Mouse (Mus musculus) kidney, postnatal 0 days (tissue): ENCODE data around the gene Rgl1. TPM values are rescaled to one million over a fixed set of nuclear protein-coding genes. Genes with fewer than 3 reads are reported as not detected.

Experiments
- ATAC-seq: fragments of 200-750 bp; cut with Nextera tagmentation; replicated peaks from 2 replicates; pipeline ENCODE4 v1.8.0; 2017; ENCODE audit warnings: low read depth, moderate number of reproducible peaks, moderate TSS enrichment, moderate library complexity; ENCODE audit not compliant: low FRiP score
- DNase-seq: peaks from one replicate; pipeline ENCODE4 v3.0.0-alpha.2; 2016; ENCODE audit warnings: low spot score
- H3K27ac ChIP-seq: fragments of 300-500 bp; sonication (generic); 2 replicates; pipeline ENCODE4 v1.5.1; 2014; ENCODE audit warnings: mild to moderate bottlenecking
- H3K27me3 ChIP-seq: fragments of 300-500 bp; sonication (generic); 2 replicates; pipeline ENCODE4 v1.6.1; 2014; ENCODE audit warnings: low read length, mixed read lengths; ENCODE audit not compliant: insufficient read depth
- H3K36me3 ChIP-seq: fragments of 300-500 bp; sonication (generic); 2 replicates; pipeline ENCODE4 v1.6.1; 2014; ENCODE audit warnings: low read length, mixed read lengths; ENCODE audit not compliant: insufficient read depth
- H3K4me1 ChIP-seq: fragments of 300-500 bp; sonication (generic); replicated peaks from 2 replicates; pipeline ENCODE4 v1.6.1; 2014; ENCODE audit warnings: antibody characterized with exemption, low read length, mixed read lengths; ENCODE audit not compliant: insufficient read depth
- H3K4me2 ChIP-seq: fragments of 300-500 bp; sonication (generic); 2 replicates; pipeline ENCODE4 v1.6.1; 2014; ENCODE audit warnings: mild to moderate bottlenecking, low read length, moderate library complexity, mixed read lengths
- H3K4me3 ChIP-seq: fragments of 300-500 bp; sonication (generic); replicated peaks from 2 replicates; pipeline ENCODE4 v1.5.1; 2014; ENCODE audit warnings: low read depth, low read length
- H3K9ac ChIP-seq: fragments of 300-500 bp; sonication (generic); 2 replicates; pipeline ENCODE4 v1.6.1; 2014; ENCODE audit warnings: low read depth, low read length
- H3K9me3 ChIP-seq: fragments of 300-500 bp; sonication (generic); replicated peaks from 2 replicates; pipeline ENCODE4 v1.6.1; 2016; ENCODE audit warnings: low read length, inconsistent platforms, mixed read lengths
- CTCF ChIP-seq: IDR thresholded peaks from 2 replicates; pipeline ENCODE4 v1.5.1; 2016; ENCODE audit warnings: antibody characterized with exemption, low read depth, mild to moderate bottlenecking, moderate library complexity
- WGBS: fragments of 180-500 bp; shearing (Covaris S2); extraction: QIAGEN DNeasy Blood & Tissue Kit; methylation state at CpG from one replicate; pipeline ENCODE4 v1.1.7; 2014; 5-methylcytosine and 5-hydroxymethylcytosine counted together
- polyA plus RNA-seq: library from polyadenylated mRNA; unstranded; fragments of >200 nt; fragmentation: Nextera tagmentation; extraction: Ambion mirVana; gene quantifications from 2 replicates; pipeline ENCODE4 v1.2.1, GENCODE M21; 2015

Rgl1 gene
- polyA plus RNA-seq, 1 experiment from 2014 or later: 59.4 TPM

GRCm38 (mm10) chr1:152639344-152639743, 126.8 kb downstream of the Rgl1 start:
- Histone ChIP-seq H3K9ac (no peak overlapping the region), H3K4me2 (no peak overlapping the region), H3K27me3 (no peaks in the 10 kb centered on the region), H3K4me3 (no peak overlapping the region), H3K36me3 (no peaks in the 10 kb centered on the region), H3K27ac (no peak overlapping the region), H3K9me3 (no peaks in the 10 kb centered on the region), H3K4me1 (peaks cover 13% of the 10 kb centered on the region; the same call in 1 of the 2 replicates)
- TF ChIP-seq CTCF: no peak
- DNase-seq (no peak), ATAC-seq (no peak)
- WGBS: 86% methylated on average over 7 of the region's 7 CpGs

- Histone ChIP-seq H3K9me3 (no peaks in the 10 kb centered on the region), H3K36me3 (no peaks in the 10 kb centered on the region), H3K4me1 (no peaks in the 10 kb centered on the region), H3K4me3 (no peak overlapping the region), H3K27me3 (no peaks in the 10 kb centered on the region), H3K4me2 (no peak overlapping the region), H3K9ac (no peak overlapping the region), H3K27ac (no peak overlapping the region)
- no peak for ATAC-seq
- DNase-seq: no peak
- WGBS: 76% methylated on average over 5 of the region's 5 CpGs
- TF ChIP-seq CTCF: no peak
These were observed 131.5 kb downstream of the Rgl1 start for GRCm38 (mm10) chr1:152634638-152635037.

- TF ChIP-seq CTCF: no peak
These were observed 136.4 kb downstream of the Rgl1 start for GRCm38 (mm10) chr1:152629780-152630179.

GRCm38 (mm10) chr1:152625651-152626050, 140.5 kb downstream of the Rgl1 start:
- Histone ChIP-seq H3K9ac (peak overlapping the region; percentile 75; the same call in 1 of the 2 replicates), H3K4me1 (0 out of 2 replicates have a peak, but pooled peaks cover 12% of the 10 kb centered on the region), H3K9me3 (no peaks in the 10 kb centered on the region), H3K27me3 (no peaks in the 10 kb centered on the region), H3K4me3 (peak overlapping the region; percentile 62), H3K36me3 (no peaks in the 10 kb centered on the region), H3K4me2 (peak overlapping the region; percentile 68), H3K27ac (peak overlapping the region; percentile 80; the same call in 1 of the 2 replicates)
- no peak for ATAC-seq
- DNase-seq: no peak
- no peak for TF ChIP-seq CTCF

More at GRCm38 (mm10) chr1:152629780-152630179, 136.4 kb downstream of the Rgl1 start:
- ATAC-seq (no peak), DNase-seq (no peak)
- WGBS: 63% methylated on average over 3 of the region's 3 CpGs
- Histone ChIP-seq H3K27ac (no peak overlapping the region), H3K9me3 (no peaks in the 10 kb centered on the region), H3K36me3 (no peaks in the 10 kb centered on the region), H3K4me2 (no peak overlapping the region), H3K4me1 (no peaks in the 10 kb centered on the region), H3K4me3 (no peak overlapping the region), H3K27me3 (no peaks in the 10 kb centered on the region), H3K9ac (no peak overlapping the region)

GRCm38 (mm10) chr1:152624644-152625454, 141.3 kb downstream of the Rgl1 start:
- H3K27ac ChIP-seq: peak overlapping the region; percentile 80
- no peaks in the 10 kb centered on the region for H3K9me3 ChIP-seq
- no peaks in the 10 kb centered on the region for H3K36me3 ChIP-seq
- 0 out of 2 replicates have a peak, but pooled peaks have one; percentile 17 for TF ChIP-seq CTCF
- peak overlapping the region; percentile 75 for H3K9ac ChIP-seq
- under 1% methylated on average over 60 of the region's 61 CpGs for WGBS
- DNase-seq (peak; percentile 93), ATAC-seq (peak; percentile 72)
- H3K27me3 ChIP-seq: no peaks in the 10 kb centered on the region
- peaks cover 14% of the 10 kb centered on the region; the same call in 1 of the 2 replicates for H3K4me1 ChIP-seq
- peak overlapping the region; percentile 62 for H3K4me3 ChIP-seq
- H3K4me2 ChIP-seq: peak overlapping the region; percentile 68

- WGBS: 25% methylated on average over 12 of the region's 12 CpGs
- no peaks in the 10 kb centered on the region for H3K9me3 ChIP-seq
- H3K36me3 ChIP-seq: no peaks in the 10 kb centered on the region; the same call in 1 of the 2 replicates
- peak overlapping the region; percentile 75; the same call in 1 of the 2 replicates for H3K9ac ChIP-seq
- ATAC-seq (0 out of 2 replicates have a peak, but pooled peaks have one; percentile 34), DNase-seq (peak; percentile 74)
- H3K27me3 ChIP-seq: no peaks in the 10 kb centered on the region
- H3K27ac ChIP-seq: peak overlapping the region; percentile 80
- peak overlapping the region; percentile 62 for H3K4me3 ChIP-seq
- H3K4me2 ChIP-seq: peak overlapping the region; percentile 68
- no peak for TF ChIP-seq CTCF
- peaks cover 20% of the 10 kb centered on the region; the same call in 1 of the 2 replicates for H3K4me1 ChIP-seq
These were observed 142.5 kb downstream of the Rgl1 start for GRCm38 (mm10) chr1:152623375-152624270.
